Mouse (Mus musculus): ENCODE measurements around the gene Bola2. TPM values are rescaled to one million over a fixed set of nuclear protein-coding genes. Genes with fewer than 3 reads are reported as not detected.

Gene Bola2
- polyA plus RNA-seq, 1 experiment from 2014 or later, result 118 TPM

- Histone ChIP-seq H3K27me3 (replicated peaks) (no peaks in the 10 kb centered on the region), H3K9ac (0 out of 2 replicates have a peak overlapping the region, but pooled peaks have one; percentile 30), H3K9me3 (no peaks in the 10 kb centered on the region), H3K27ac (peak overlapping the region; percentile 80), H3K4me3 (replicated peaks) (0 out of 2 replicates have a peak overlapping the region, but pooled peaks have one; percentile 7), H3K4me1 (replicated peaks) (peaks cover 5% of the 10 kb centered on the region; the same call in 1 of the 2 replicates), H3K4me2 (replicated peaks) (peak overlapping the region; percentile 34), H3K36me3 (no peaks in the 10 kb centered on the region)
- ATAC-seq, result peak; percentile 88
- WGBS, result 22% methylated on average over 6 of the region's 6 CpGs
Measured at GRCm38 (mm10) chr7:126746798-126747197, 51.6 kb downstream of the Bola2 start.

GRCm38 (mm10) chr7:126748824-126749223 lies 53.6 kb downstream of the Bola2 start:
- 48% methylated on average over 7 of the region's 7 CpGs for WGBS
- Histone ChIP-seq H3K9me3 (no peaks in the 10 kb centered on the region), H3K4me2 (replicated peaks) (no peak overlapping the region), H3K4me3 (replicated peaks) (no peak overlapping the region), H3K36me3 (no peaks in the 10 kb centered on the region), H3K4me1 (replicated peaks) (peaks cover 5% of the 10 kb centered on the region; the same call in 1 of the 2 replicates), H3K27ac (peak overlapping the region; percentile 80), H3K27me3 (replicated peaks) (no peaks in the 10 kb centered on the region), H3K9ac (no peak overlapping the region)
- peak; percentile 71 for ATAC-seq

Other genes starting within 250 kb of the Bola2 start
- gene Atp2a1, start 232.3 kb upstream of the Bola2 start, polyA plus RNA-seq (2015; fragmentation: Nextera tagmentation; extraction: Ambion mirVana), result 0.24 and 2.6 TPM in 2 replicates
- 41.8 and 45.7 TPM in 2 replicates for gene Sh2b1, start 220.0 kb upstream of the Bola2 start, polyA plus RNA-seq (2015; fragmentation: Nextera tagmentation; extraction: Ambion mirVana)
- gene Tufm, start 208.0 kb upstream of the Bola2 start, polyA plus RNA-seq (2015; fragmentation: Nextera tagmentation; extraction: Ambion mirVana), result 190 and 207 TPM in 2 replicates
- 43.8 and 44.4 TPM in 2 replicates for gene Atxn2l, start 192.0 kb upstream of the Bola2 start, polyA plus RNA-seq (2015; fragmentation: Nextera tagmentation; extraction: Ambion mirVana)
- gene Eif3c, start 129.0 kb upstream of the Bola2 start, polyA plus RNA-seq (2015; fragmentation: Nextera tagmentation; extraction: Ambion mirVana), result 190 and 217 TPM in 2 replicates
- gene Apobr, start 110.5 kb upstream of the Bola2 start, polyA plus RNA-seq (2015; fragmentation: Nextera tagmentation; extraction: Ambion mirVana), result 0.75 and 1.8 TPM in 2 replicates
- 34.4 and 34.9 TPM in 2 replicates for gene Cln3, start 109.6 kb upstream of the Bola2 start, polyA plus RNA-seq (2015; fragmentation: Nextera tagmentation; extraction: Ambion mirVana)
- not detected in 2 replicates for gene Il27, start 100.5 kb upstream of the Bola2 start, polyA plus RNA-seq (2015; fragmentation: Nextera tagmentation; extraction: Ambion mirVana)
- gene Nupr1, start 64.5 kb upstream of the Bola2 start, polyA plus RNA-seq (2015; fragmentation: Nextera tagmentation; extraction: Ambion mirVana), result 53.4 and 111 TPM in 2 replicates
- gene Sgf29, start 46.1 kb upstream of the Bola2 start, polyA plus RNA-seq (2015; fragmentation: Nextera tagmentation; extraction: Ambion mirVana), result 45.2 and 51.7 TPM in 2 replicates
- 5.5 and 6.1 TPM in 2 replicates for gene Sult1a1, start 19.0 kb upstream of the Bola2 start, polyA plus RNA-seq (2015; fragmentation: Nextera tagmentation; extraction: Ambion mirVana)
- 8.1 and 9.1 TPM in 2 replicates for gene Slx1b, start 383 bp downstream of the Bola2 start, polyA plus RNA-seq (2015; fragmentation: Nextera tagmentation; extraction: Ambion mirVana)
- 36.9 and 39.7 TPM in 2 replicates for gene Coro1a, start 12.4 kb downstream of the Bola2 start, polyA plus RNA-seq (2015; fragmentation: Nextera tagmentation; extraction: Ambion mirVana)
- 109 and 112 TPM in 2 replicates for gene Mapk3, start 64.2 kb downstream of the Bola2 start, polyA plus RNA-seq (2015; fragmentation: Nextera tagmentation; extraction: Ambion mirVana)
- gene Gdpd3, start 70.9 kb downstream of the Bola2 start, polyA plus RNA-seq (2015; fragmentation: Nextera tagmentation; extraction: Ambion mirVana), result 1.4 and 1.6 TPM in 2 replicates
- gene Ypel3, start 81.6 kb downstream of the Bola2 start, polyA plus RNA-seq (2015; fragmentation: Nextera tagmentation; extraction: Ambion mirVana), result 66.9 and 71.2 TPM in 2 replicates
- gene Tbx6, start 86.1 kb downstream of the Bola2 start, polyA plus RNA-seq (2015; fragmentation: Nextera tagmentation; extraction: Ambion mirVana), result 0.34 and 0.43 TPM in 2 replicates
- 248 and 256 TPM in 2 replicates for gene Ppp4c, start 97.1 kb downstream of the Bola2 start, polyA plus RNA-seq (2015; fragmentation: Nextera tagmentation; extraction: Ambion mirVana)
- 1.2 and 1.5 TPM in 2 replicates for gene Fam57b, start 102.3 kb downstream of the Bola2 start, polyA plus RNA-seq (2015; fragmentation: Nextera tagmentation; extraction: Ambion mirVana)
- gene 4930451I11Rik, start 136.2 kb downstream of the Bola2 start, polyA plus RNA-seq (2015; fragmentation: Nextera tagmentation; extraction: Ambion mirVana), result not detected in 2 replicates
- 0.75 and 1.0 TPM in 2 replicates for gene Doc2a, start 152.0 kb downstream of the Bola2 start, polyA plus RNA-seq (2015; fragmentation: Nextera tagmentation; extraction: Ambion mirVana)
- gene Hirip3, start 166.6 kb downstream of the Bola2 start, polyA plus RNA-seq (2015; fragmentation: Nextera tagmentation; extraction: Ambion mirVana), result 23.2 and 25.1 TPM in 2 replicates
- 59.1 and 65.9 TPM in 2 replicates for gene Ino80e, start 167.0 kb downstream of the Bola2 start, polyA plus RNA-seq (2015; fragmentation: Nextera tagmentation; extraction: Ambion mirVana)
- 30.8 and 31.9 TPM in 2 replicates for gene Taok2, start 189.3 kb downstream of the Bola2 start, polyA plus RNA-seq (2015; fragmentation: Nextera tagmentation; extraction: Ambion mirVana)
- gene Tmem219, start 227.5 kb downstream of the Bola2 start, polyA plus RNA-seq (2015; fragmentation: Nextera tagmentation; extraction: Ambion mirVana), result 27.8 and 33.3 TPM in 2 replicates
- gene Kctd13, start 233.5 kb downstream of the Bola2 start, polyA plus RNA-seq (2015; fragmentation: Nextera tagmentation; extraction: Ambion mirVana), result 13.6 and 13.9 TPM in 2 replicates